8 mouse cellular contexts compared by ENCODE assay signal in the genomic region with DNA sequence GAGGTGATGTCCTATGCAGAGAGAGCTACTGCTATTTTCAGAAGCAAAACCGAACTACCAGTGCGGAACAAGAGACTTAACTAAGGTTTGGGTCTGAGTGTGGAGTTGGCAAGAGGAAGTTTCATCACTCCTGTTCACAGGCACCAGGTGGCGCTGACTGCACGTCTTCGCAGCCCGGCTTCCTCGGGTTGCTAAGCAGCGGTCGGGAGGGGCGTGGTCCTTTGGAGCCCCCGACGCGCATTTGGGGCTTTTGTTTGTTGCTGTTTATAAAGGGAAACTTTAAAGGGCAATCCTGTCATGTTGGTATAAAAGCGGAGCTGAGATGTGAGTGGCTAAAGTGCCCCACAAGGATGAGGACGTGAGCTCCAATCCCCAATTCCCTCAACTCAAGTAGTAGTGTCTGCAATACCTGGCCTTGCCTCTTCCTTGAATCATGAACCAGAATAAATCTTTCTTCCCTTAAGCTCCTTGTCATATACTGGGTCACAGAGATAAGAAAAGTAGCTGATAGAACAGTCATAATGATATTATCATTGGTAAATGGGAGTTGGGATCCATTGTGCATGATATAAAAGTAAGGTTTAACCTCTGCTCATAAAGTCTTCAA. TPM values are rescaled to one million over a fixed set of nuclear protein-coding genes. Genes with fewer than 3 reads are reported as not detected.
A peak's percentile ranks its signal among the peaks of the same experiment; 100 is the strongest.
DNase-seq lines count a peak whose midpoint lies in the region; ATAC-seq lines count a peak whose summit lies in the region.

No protein-coding gene starts in this region.

- intact Hi-C loops in left cerebral cortex, postnatal 10 days (cut with DNase I), result loop anchor here (5.0 kb wide), 3 partner anchors 124 to 214 kb away; partner anchors contain the start of gene Coa6

- H3K4me3 ChIP-seq in intestine, embryonic 14.5 days (ENCODE audit: low read depth, low read length), result peak overlapping the region; percentile 8; the same call in 1 of the 2 replicates
- no peak overlapping the region for H3K4me3 ChIP-seq in midbrain, embryonic 11.5 days (ENCODE audit: low read depth, low read length)

- ATAC-seq in common myeloid progenitor, adult 5-6 weeks (replicated peaks; ENCODE audit: low read depth, poor library complexity, severe bottlenecking), result peak; percentile 90
- no peak for ATAC-seq in intestine, embryonic 14.5 days (replicated peaks; ENCODE audit: low FRiP score, low TSS enrichment, low read depth)
- peak; percentile 51; the same call in 1 of the 2 replicates for ATAC-seq in midbrain, embryonic 11.5 days (ENCODE audit: low FRiP score)
- no peak for ATAC-seq in activated CD4-positive, CD25-positive, alpha-beta regulatory T cell, adult 4 months

- peak overlapping the region; percentile 39 for H3K4me2 ChIP-seq in intestine, embryonic 14.5 days (ENCODE audit: low read length)
- H3K4me2 ChIP-seq in midbrain, embryonic 11.5 days, result peak overlapping the region; percentile 20; the same call in 1 of the 2 replicates

- peak; percentile 59 to 67 for DNase-seq in adrenal gland, adult 18-20 months (ENCODE audit: low spot score in 2 of 2)
- DNase-seq in gastrocnemius, postnatal 10 days, result peak; percentile 77
- DNase-seq in intestine, embryonic 14.5 days (ENCODE audit: low spot score), result peak; percentile 82
- DNase-seq in left cerebral cortex, postnatal 10 days (ENCODE audit: extremely low spot score in 1 of 2, low spot score in 2 of 2), result peak; percentile 83 to 90
- DNase-seq in midbrain, embryonic 11.5 days (ENCODE audit: low spot score, missing footprints), result peak; percentile 92
- DNase-seq in spleen, postnatal 10 days (ENCODE audit: low spot score in 2 of 2), result peak; percentile 13 to 79

- WGBS in intestine, embryonic 14.5 days, result 5% methylated on average over 15 of the region's 15 CpGs
- 4% methylated on average over 15 of the region's 15 CpGs for WGBS in midbrain, embryonic 11.5 days

- peaks cover 5% of the 10 kb centered on the region for H3K27me3 ChIP-seq in intestine, embryonic 14.5 days (replicated peaks; ENCODE audit: control insufficient read depth, insufficient read depth, low read length)
- H3K27me3 ChIP-seq in midbrain, embryonic 11.5 days (ENCODE audit: control insufficient read depth, insufficient read depth, low read length), result peaks cover 58% of the 10 kb centered on the region

- no peaks in the 10 kb centered on the region for H3K4me1 ChIP-seq in intestine, embryonic 14.5 days (replicated peaks; ENCODE audit: control insufficient read depth, insufficient read depth, low read length)
- peaks cover 18% of the 10 kb centered on the region for H3K4me1 ChIP-seq in midbrain, embryonic 11.5 days (ENCODE audit: control insufficient read depth, insufficient read depth, low read length)

- H3K36me3 ChIP-seq in intestine, embryonic 14.5 days (ENCODE audit: control insufficient read depth, insufficient read depth, low read length), result no peaks in the 10 kb centered on the region
- H3K36me3 ChIP-seq in midbrain, embryonic 11.5 days (ENCODE audit: control insufficient read depth, insufficient read depth, low read length), result no peaks in the 10 kb centered on the region

- no peak overlapping the region for H3K27ac ChIP-seq in intestine, embryonic 14.5 days (ENCODE audit: low read depth)
- H3K27ac ChIP-seq in midbrain, embryonic 11.5 days (ENCODE audit: low read depth, low read length), result no peak overlapping the region

- H3K9me3 ChIP-seq in intestine, embryonic 14.5 days (ENCODE audit: control insufficient read depth, low read length), result no peaks in the 10 kb centered on the region
- no peaks in the 10 kb centered on the region for H3K9me3 ChIP-seq in midbrain, embryonic 11.5 days (ENCODE audit: control insufficient read depth, low read length)

- H3K9ac ChIP-seq in intestine, embryonic 14.5 days (ENCODE audit: low read length), result no peak overlapping the region
- H3K9ac ChIP-seq in midbrain, embryonic 11.5 days (ENCODE audit: low read length), result no peak overlapping the region

RNA-seq across cellular contexts. Expression of gene Slc35f3, which starts 40.1 kb away (rescaled TPM):
- total RNA-seq in adrenal gland, adult 18-20 months (2021), result 1 to 10 TPM in 1 of 2 experiments, under 1 TPM in 1; 0.16 to 1.2 TPM
- total RNA-seq in common myeloid progenitor, adult 5-6 weeks (2017), result not detected in 2 replicates
- under 1 TPM; 0.25 to 0.35 TPM for total RNA-seq in gastrocnemius, postnatal 10 days (2021)
- polyA plus RNA-seq in intestine, embryonic 14.5 days (2014; fragmentation: Nextera tagmentation; extraction: Ambion mirVana), result 0.30 and 0.38 TPM in 2 replicates
- total RNA-seq in left cerebral cortex, postnatal 10 days (2021), result 10 to 100 TPM; 16.8 to 19.0 TPM
- polyA plus RNA-seq in midbrain, embryonic 11.5 days (2014; fragmentation: Nextera tagmentation; extraction: Ambion mirVana), result not detected in 2 replicates
- polyA plus RNA-seq in activated CD4-positive, CD25-positive, alpha-beta regulatory T cell, adult 4 months (2017; shearing (Covaris generic)), result not detected

Comparison
In these comparisons a context has a peak if more than half of its experiments do, and no peak if none do; other contexts are left out.
1. ATAC-seq: peak in common myeloid progenitor, adult 5-6 weeks (single experiment) and midbrain, embryonic 11.5 days (single experiment); none in intestine, embryonic 14.5 days (single experiment) and activated CD4-positive, CD25-positive, alpha-beta regulatory T cell, adult 4 months (single experiment).
2. RNA of gene Slc35f3, which starts 40.1 kb away (total RNA-seq): 16.8 to 19.0 TPM in left cerebral cortex, postnatal 10 days; 0.16 to 1.2 TPM in adrenal gland, adult 18-20 months, 0.25 to 0.35 TPM in gastrocnemius, postnatal 10 days and not detected in common myeloid progenitor, adult 5-6 weeks; every median in the first group is over 4 times any median in the second.
3. Peak in every context shown above with its lines, with median percentiles within 50 percentile points of each other: DNase-seq.